Mouse (Mus musculus) testis, adult 2 months (tissue): Measurements from ENCODE around the gene Gm9922.

Experiments used
- CTCF ChIP-seq: fragments of 200-500 bp; IDR thresholded peaks from 2 replicates; pipeline ENCODE4 v1.5.1; 2012; ENCODE audit warnings: low read depth, mild to moderate bottlenecking, inconsistent platforms, low read length, moderate library complexity; ENCODE audit not compliant: control insufficient read depth, insufficient read depth, insufficient replicate concordance
- POLR2A ChIP-seq: fragments of 200-500 bp; IDR thresholded peaks from 2 replicates; pipeline ENCODE4 v1.6.1; 2012; ENCODE audit warnings: low read depth, mild to moderate bottlenecking, inconsistent platforms, low read length, moderate library complexity; ENCODE audit not compliant: control insufficient read depth

- TF ChIP-seq POLR2A (no peak), CTCF (no peak)
Measured at GRCm38 (mm10) chr14:101776296-101777128, 46.9 kb upstream of the Gm9922 start.
